Mouse (Mus musculus) hindbrain, postnatal 0 days (tissue): ENCODE data around the gene Pmpcb. TPM values are rescaled to one million over a fixed set of nuclear protein-coding genes. Genes with fewer than 3 reads are reported as not detected.
"Not testable (repeated sequence)": the region's sequence is repeated elsewhere in the genome, so short reads cannot be mapped to it uniquely, and the experiment has no call there.

Source experiments
- ATAC-seq: fragments of 200-750 bp; cut with Nextera tagmentation; 2 replicates; pipeline ENCODE4 v1.8.0; 2017; ENCODE audit warnings: mild to moderate bottlenecking, moderate TSS enrichment, moderate library complexity
- DNase-seq: peaks from one replicate; pipeline ENCODE4 v3.0.0-alpha.2; 2015; ENCODE audit warnings: low spot score
- H3K27ac ChIP-seq: fragments of 300-500 bp; sonication (generic); 2 replicates; pipeline ENCODE4 v1.5.1; 2014; ENCODE audit warnings: mild to moderate bottlenecking
- H3K27me3 ChIP-seq: fragments of 300-500 bp; sonication (generic); 2 replicates; pipeline ENCODE4 v1.6.1; 2014; ENCODE audit warnings: low read length, mixed read lengths; ENCODE audit not compliant: insufficient read depth
- H3K36me3 ChIP-seq: fragments of 300-500 bp; sonication (generic); 2 replicates; pipeline ENCODE4 v1.6.1; 2014; ENCODE audit warnings: low read length, mixed read lengths; ENCODE audit not compliant: insufficient read depth
- H3K4me1 ChIP-seq: fragments of 300-500 bp; sonication (generic); 2 replicates; pipeline ENCODE4 v1.6.1; 2014; ENCODE audit warnings: antibody characterized with exemption, low read length, mixed read lengths; ENCODE audit not compliant: insufficient read depth
- H3K4me2 ChIP-seq: fragments of 300-500 bp; sonication (generic); 2 replicates; pipeline ENCODE4 v1.6.1; 2014; ENCODE audit warnings: low read depth, mild to moderate bottlenecking, low read length, moderate library complexity, mixed read lengths
- H3K4me3 ChIP-seq: fragments of 300-500 bp; sonication (generic); 2 replicates; pipeline ENCODE4 v1.5.1; 2014; ENCODE audit warnings: low read length
- H3K9ac ChIP-seq: fragments of 300-500 bp; sonication (generic); replicated peaks from 2 replicates; pipeline ENCODE4 v1.6.1; 2014; ENCODE audit warnings: mild to moderate bottlenecking, low read length, moderate library complexity, mixed read lengths
- H3K9me3 ChIP-seq: fragments of 300-500 bp; sonication (generic); 2 replicates; pipeline ENCODE4 v1.6.1; 2016; ENCODE audit warnings: low read length, mixed read lengths
- CTCF ChIP-seq: IDR thresholded peaks from 2 replicates; pipeline ENCODE4 v1.5.1; 2016; ENCODE audit warnings: antibody characterized with exemption, control low read depth, low read depth
- WGBS: fragments of 180-500 bp; shearing (Covaris S2); extraction: QIAGEN DNeasy Blood & Tissue Kit; methylation state at CpG from one replicate; pipeline ENCODE4 v1.1.7; 2014; 5-methylcytosine and 5-hydroxymethylcytosine counted together
- polyA plus RNA-seq: library from polyadenylated mRNA; unstranded; fragments of >200 nt; fragmentation: Nextera tagmentation; extraction: Ambion mirVana; gene quantifications from 2 replicates; pipeline ENCODE4 v1.2.1, GENCODE M21; 2015
- total RNA-seq: library from RNA; depleted of rRNA; stranded (reverse); fragments of >200 nt; gene quantifications from 2 replicates; pipeline ENCODE4 v1.2.3, GENCODE M21; 2014; rRNA removed

Gene Pmpcb
- 58.9 and 128 TPM in 2 replicates for total RNA-seq
- polyA plus RNA-seq, result 64.9 and 65.2 TPM in 2 replicates

GRCm38 (mm10) chr5:21736956-21737585, at the start of gene Pmpcb:
Gene Pmpcb, plus strand, starts transcription at chr5:21737141.
- ATAC-seq (peak; percentile 90), DNase-seq (peak; percentile 94)
- Histone ChIP-seq H3K4me2 (peak within 1 kb of the TSS; percentile 86), H3K9me3 (no peaks in the 10 kb centered on the region), H3K36me3 (peaks cover 26% of the 10 kb centered on the region), H3K27me3 (no peaks in the 10 kb centered on the region), H3K4me1 (peaks cover 17% of the 10 kb centered on the region; the same call in 1 of the 2 replicates), H3K27ac (peak within 1 kb of the TSS; percentile 86), H3K9ac (peak within 1 kb of the TSS; percentile 87), H3K4me3 (peak within 1 kb of the TSS; percentile 97)
- TF ChIP-seq CTCF, result peak; percentile 94
- WGBS, result under 1% methylated on average over 42 of the region's 42 CpGs

DNA sequence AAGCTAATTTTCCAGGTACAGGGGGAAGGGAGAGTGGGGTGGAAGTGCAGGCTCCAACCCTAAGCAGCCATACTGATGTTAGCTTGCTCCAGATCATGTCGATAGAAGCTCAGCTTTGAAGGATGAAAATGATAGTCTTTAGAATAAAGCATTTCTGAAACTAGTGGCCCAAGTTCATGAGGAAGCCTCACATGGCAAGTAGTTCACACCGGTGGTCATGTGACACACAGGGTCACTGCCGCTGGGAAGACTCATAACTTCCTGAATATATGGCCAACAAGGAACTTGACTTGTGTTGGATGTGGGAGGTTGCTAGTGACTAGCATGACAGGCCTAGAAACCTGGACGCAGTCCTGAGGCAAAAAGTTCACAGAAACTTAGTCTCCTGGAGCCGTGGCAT, 44.7 kb upstream of the Pmpcb start:
- no peaks in the 10 kb centered on the region for H3K4me1 ChIP-seq
- no peaks in the 10 kb centered on the region for H3K27me3 ChIP-seq
- no peak overlapping the region for H3K9ac ChIP-seq
- DNase-seq (no peak), ATAC-seq (no peak)
- 96% methylated on average over 5 of the region's 5 CpGs for WGBS
- no peak for TF ChIP-seq CTCF
- H3K27ac ChIP-seq, result no peak overlapping the region
- no peak overlapping the region for H3K4me3 ChIP-seq
- no peaks in the 10 kb centered on the region for H3K9me3 ChIP-seq
- no peaks in the 10 kb centered on the region for H3K36me3 ChIP-seq
- H3K4me2 ChIP-seq, result no peak overlapping the region

DNA sequence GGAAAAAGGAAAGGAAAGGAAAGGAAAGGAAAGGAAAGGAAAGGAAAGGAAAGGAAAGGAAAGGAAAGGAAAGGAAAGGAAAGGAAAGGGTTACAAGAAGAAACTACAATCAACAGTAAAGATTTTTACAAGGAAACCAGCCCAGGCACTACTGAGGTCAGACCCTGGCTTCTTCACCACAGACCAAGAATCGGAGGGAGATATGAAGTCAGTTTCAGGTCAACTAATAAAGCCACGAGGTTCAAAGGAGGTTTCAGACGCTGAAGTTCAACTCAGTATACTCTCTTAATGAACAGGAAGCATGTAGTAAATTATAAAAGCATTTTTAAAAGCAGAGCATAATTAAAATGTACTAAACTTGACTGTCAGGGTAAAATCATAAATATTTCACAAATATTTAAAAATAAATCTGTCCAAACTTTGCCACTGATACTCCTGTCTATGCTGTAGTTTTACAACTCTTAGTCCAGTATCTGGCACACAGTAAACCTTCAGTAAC, 43.5 kb upstream of the Pmpcb start:
- Histone ChIP-seq H3K4me1 (no peaks in the 10 kb centered on the region), H3K36me3 (no peaks in the 10 kb centered on the region), H3K4me2 (no peak overlapping the region), H3K9ac (no peak overlapping the region), H3K4me3 (no peak overlapping the region), H3K27me3 (no peaks in the 10 kb centered on the region), H3K9me3 (no peaks in the 10 kb centered on the region), H3K27ac (no peak overlapping the region)
- no peak for TF ChIP-seq CTCF
- ATAC-seq (no peak), DNase-seq (no peak)
- 80% methylated on average over 3 of the region's 3 CpGs for whole genome bisulfite sequencing

- no peak for TF ChIP-seq CTCF
- H3K4me2 ChIP-seq, result no peak overlapping the region
- no peak for ATAC-seq
- H3K27me3 ChIP-seq, result no peaks in the 10 kb centered on the region
- H3K9me3 ChIP-seq, result no peaks in the 10 kb centered on the region
- no peak overlapping the region for H3K27ac ChIP-seq
- WGBS, result 89% methylated on average over 3 of the region's 3 CpGs
- H3K4me1 ChIP-seq, result no peaks in the 10 kb centered on the region
- H3K36me3 ChIP-seq, result no peaks in the 10 kb centered on the region
- H3K9ac ChIP-seq, result no peak overlapping the region
- H3K4me3 ChIP-seq, result no peak overlapping the region
- no peak for DNase-seq
Observed at GRCm38 (mm10) chr5:21694854-21695490, 42.0 kb upstream of the Pmpcb start.

DNA sequence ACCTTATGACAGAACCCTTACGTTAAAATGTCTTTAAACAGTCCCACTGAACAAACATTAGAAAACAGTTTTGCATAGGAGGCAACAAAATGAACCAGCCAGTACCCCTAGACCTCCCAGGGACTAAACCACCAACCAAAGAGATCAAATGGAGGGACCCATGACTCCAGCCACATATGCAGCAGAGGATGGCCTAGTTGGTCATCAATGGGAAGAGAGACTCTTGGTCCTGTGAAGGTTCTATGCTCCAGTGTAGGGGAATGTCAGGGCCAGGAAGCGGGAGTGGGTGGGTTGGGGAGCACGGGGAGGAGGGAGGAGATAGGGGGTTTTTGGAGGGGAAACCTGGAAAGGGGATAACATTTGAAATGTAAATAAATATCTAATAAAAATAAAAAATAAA, 37.4 kb upstream of the Pmpcb start:
- not testable (repeated sequence) for H3K9me3 ChIP-seq, H3K4me1 ChIP-seq, ATAC-seq, H3K4me2 ChIP-seq, H3K27me3 ChIP-seq, H3K9ac ChIP-seq, H3K36me3 ChIP-seq, H3K27ac ChIP-seq, H3K4me3 ChIP-seq, DNase-seq
- 94% methylated on average over 3 of the region's 3 CpGs for WGBS

- Histone ChIP-seq H3K4me2 (peak overlapping the region; percentile 70), H3K4me3 (peak overlapping the region; percentile 51), H3K36me3 (no peaks in the 10 kb centered on the region), H3K27me3 (no peaks in the 10 kb centered on the region), H3K9me3 (no peaks in the 10 kb centered on the region), H3K27ac (peak overlapping the region; percentile 92; the same call in 1 of the 2 replicates), H3K4me1 (no peaks in the 10 kb centered on the region), H3K9ac (peak overlapping the region; percentile 64)
- ATAC-seq (no peak), DNase-seq (no peak)
- TF ChIP-seq CTCF, result no peak
- WGBS, result 9% methylated on average over 10 of the region's 10 CpGs
Observed at GRCm38 (mm10) chr5:21700272-21700821, 36.6 kb upstream of the Pmpcb start.
